Mouse (Mus musculus): Measurements from ENCODE around the gene Zfp456.
"Not testable (repeated sequence)": the region's sequence is repeated elsewhere in the genome, so short reads cannot be mapped to it uniquely, and the experiment has no call there.

The Zfp456 gene

DNA sequence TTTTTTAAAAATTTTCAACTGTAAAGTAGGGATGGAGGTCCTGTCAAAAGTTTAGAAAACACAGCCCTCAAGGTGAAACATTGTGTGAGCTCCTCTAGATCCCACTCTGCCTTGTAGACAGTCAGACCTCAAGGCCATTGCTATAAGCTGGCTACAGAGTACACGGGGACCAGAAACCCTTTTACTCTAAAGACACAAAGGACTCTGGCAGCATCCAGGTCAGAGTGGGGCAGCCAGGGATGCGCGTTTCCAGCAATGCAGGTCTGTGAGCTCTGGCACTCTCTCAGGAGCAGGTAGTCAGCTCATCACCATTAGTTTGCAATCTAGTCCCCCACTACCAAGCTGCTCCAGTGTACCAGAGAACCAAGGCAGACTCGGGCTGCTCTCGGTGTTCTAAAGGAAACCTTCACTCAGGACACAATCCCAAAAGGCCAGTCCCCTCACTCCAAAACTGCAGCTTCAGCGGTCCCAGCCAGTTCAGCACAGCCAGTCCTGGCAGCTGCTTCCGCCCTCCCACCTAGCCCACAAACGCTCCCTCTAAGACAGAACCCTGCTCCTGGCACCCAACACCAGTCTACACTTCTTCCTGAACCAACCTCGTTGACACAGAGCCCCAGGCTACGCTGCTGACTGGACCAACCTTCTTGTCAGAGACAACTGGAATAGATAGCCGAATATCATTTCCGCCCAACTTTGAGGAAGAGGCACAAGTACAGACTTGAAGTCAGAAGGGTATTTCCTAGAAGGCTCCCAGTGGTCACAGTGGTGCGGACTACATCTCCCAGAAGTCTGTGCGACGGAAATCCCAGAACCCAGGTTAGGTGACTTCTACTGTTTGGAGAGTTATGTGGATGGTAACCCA is at the start of gene Zfp456, which contains the start of gene Gm28041:
Gene Zfp456, minus strand, starts transcription at position 761 of the 862 bp plus-strand sequence.
Gene Gm28041, minus strand, starts transcription at position 684 of the 862 bp plus-strand sequence.
- not testable (repeated sequence) for DNase-seq (ENCODE audit: extremely low read depth, low read depth, low spot score)

DNA sequence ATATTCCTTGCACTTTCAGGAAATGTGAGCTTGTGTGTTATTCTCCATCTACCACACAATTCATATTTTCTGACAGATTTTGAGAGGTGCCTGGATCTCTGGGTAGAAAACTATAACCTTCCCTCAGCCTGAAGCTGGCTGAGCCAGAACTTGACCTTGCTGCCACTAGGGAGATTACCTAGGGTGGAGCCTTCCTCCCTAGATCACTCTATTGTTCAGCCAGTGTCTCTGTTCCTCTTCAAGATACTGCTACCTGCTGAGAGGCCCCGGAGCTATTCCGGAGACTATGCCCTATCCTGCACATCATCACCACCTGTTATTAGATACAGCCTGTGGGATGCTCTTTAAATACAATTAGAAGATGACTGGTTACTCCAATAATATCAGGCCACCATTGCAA is 46.9 kb upstream of the Zfp456 start:
- not testable (repeated sequence) for DNase-seq (ENCODE audit: extremely low read depth, low read depth, low spot score)

DNA sequence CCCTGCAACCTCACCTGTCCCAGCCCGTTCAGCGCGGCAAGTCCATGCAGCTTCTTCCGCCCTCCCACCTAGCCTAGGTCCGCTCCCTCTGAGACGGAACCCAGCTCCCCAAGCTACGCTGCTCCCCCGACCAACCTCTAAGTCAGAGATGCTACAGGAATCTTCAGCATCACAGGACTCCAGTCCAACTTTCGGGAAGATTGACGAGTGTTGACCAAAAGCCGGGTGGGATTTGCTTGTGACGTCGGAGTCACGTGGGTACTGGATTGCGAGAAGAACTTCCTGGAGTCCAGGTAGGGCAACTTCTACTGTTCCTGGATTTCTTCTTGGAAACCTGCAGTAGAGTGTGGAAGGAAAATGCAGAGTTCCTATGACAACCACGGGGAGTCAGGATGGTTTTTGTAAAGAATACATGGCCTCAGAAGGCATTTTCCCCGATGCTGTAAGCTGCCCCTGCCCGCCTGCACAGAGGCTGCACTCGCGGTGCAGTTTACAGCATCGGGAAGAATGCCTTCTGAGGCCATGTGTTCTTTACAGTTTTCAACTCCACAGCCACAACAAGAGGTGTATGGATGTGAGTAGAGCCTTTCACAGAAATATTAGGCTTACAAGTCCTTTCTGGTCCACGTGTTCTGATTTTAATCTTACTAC is 45.7 kb upstream of the Zfp456 start, which contains the start of gene Zfp459:
Gene Zfp459, minus strand, starts transcription at position 212 of the 651 bp plus-strand sequence.
- no peak for DNase-seq (ENCODE audit: extremely low read depth, low read depth, low spot score)

DNA sequence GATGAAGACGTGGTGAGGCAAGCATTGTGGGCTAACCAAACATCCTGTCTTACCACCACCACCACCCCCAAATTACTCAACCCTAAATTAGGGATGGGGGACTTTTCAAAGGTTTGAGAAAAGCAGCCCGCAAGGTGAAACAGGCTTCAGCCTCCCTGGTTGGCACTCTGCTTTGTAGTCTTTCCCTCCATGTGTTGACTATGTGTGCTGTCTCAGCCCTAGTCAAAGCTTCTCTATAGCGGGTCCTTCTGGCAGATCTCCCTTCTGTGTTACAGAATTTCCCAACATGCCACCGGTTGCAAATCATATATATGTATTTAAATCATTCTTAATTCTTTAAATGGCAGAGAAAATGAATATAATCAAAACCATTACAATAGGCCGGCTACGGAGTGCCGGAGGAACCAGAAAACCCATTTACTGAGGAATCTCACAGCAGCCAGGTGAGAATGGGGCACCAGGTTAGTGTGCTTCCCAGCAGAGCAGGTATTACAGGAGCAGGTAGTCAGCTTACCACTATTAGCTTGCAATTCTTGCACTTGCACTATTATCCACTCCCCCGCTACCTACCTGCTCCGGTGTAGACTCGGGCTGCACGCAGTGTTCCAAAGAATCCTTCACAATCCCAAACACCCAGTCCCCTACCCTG is 45.1 kb upstream of the Zfp456 start:
- no peak for DNase-seq (ENCODE audit: extremely low read depth, low read depth, low spot score)

- DNase-seq (ENCODE audit: extremely low read depth, low read depth, low spot score) = no peak
Measured at GRCm38 (mm10) chr13:67416811-67417210, 41.2 kb upstream of the Zfp456 start.

DNA sequence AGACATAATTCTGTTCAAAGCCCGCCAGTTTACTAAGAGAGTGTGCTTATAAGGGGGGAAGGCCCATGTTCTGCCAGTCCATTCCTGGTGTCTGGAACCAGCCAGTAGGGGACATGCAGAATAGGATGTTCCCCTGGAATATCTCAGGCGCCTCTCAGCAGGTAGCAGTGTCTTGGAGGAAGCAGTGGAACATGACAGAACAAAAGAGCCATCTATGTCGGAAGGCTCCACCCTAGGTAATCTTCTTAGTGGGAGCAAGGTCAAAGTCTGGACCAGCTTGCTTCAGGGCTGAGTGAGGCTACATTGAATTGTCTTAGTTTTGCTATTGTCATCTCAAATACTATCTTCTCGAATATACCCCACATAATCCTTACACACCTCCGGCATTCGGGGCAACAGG is 40.1 kb upstream of the Zfp456 start:
- DNase-seq (ENCODE audit: extremely low read depth, low read depth, low spot score) = no peak

DNA sequence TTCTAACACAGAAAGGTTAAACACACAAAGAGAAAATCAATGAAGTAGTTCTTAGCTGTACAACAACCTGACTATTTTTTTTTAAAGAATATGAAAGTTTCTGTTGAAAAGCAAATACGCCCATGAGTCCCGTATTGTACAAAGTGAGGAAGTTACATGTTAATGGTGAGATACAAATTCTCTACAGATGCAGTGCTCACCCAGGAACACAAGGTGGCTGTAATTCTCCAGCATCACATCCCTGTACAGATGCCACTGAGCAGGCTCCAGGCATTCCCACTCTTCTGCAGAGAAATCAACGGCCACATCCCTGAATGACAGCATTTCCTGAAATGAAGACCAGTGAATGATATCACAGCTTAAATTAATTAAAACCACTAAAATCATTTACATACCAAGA is 38.0 kb upstream of the Zfp456 start:
- not testable (repeated sequence) for DNase-seq (ENCODE audit: extremely low read depth, low read depth, low spot score)

DNA sequence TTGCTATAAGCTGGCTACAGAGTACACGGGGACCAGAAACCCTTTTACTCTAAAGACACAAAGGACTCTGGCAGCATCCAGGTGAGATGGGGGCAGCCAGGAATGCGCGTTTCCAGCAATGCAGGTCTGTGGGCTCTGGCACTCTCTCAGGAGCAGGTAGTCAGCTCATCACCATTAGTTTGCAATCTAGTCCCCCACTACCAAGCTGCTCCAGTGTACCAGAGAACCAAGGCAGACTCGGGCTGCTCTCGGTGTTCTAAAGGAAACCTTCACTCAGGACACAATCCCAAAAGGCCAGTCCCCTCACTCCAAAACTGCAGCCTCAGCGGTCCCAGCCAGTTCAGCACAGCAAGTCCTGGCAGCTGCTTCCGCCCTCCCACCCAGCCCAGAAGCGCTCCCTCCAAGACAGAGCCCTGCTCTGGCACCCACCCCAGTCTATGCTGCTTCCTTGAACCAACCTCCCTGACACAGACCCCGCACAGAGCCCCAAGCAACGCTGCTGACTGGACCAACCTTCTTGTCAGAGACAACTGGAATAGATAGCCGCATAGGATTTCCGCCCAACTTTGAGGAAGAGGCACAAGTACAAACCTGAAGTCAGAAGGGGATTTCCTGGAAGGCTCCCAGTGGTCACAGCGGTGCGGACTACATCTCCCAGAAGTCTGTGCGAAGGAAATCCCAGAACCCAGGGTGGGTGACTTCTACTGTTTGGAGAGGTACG is 23.7 kb upstream of the Zfp456 start, which contains the start of gene Zfp429:
Gene Zfp429, minus strand, starts transcription at position 637 of the 721 bp plus-strand sequence.
- DNase-seq (ENCODE audit: extremely low read depth, low read depth, low spot score) = not testable (repeated sequence)

DNA sequence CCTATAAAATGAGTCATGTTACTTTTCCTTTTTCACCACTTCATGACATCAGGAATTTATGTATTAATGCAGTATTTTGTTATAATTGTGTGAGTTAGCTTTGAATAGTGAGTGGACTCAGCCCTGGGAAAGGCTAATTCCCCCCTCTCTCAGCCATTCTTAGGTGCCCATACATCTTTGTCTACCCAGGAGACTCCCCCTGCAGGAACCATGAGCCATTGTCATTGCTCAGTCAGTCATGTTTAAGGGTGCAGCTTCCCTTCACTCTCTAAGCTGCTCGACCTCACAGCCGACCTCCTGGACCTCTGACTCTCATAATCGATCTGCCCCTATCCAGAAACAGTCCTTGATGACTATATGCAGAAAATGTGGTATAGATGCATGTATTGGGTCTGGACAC is 645 bp upstream of the Zfp456 start:
- not testable (repeated sequence) for DNase-seq (ENCODE audit: extremely low read depth, low read depth, low spot score)

DNA sequence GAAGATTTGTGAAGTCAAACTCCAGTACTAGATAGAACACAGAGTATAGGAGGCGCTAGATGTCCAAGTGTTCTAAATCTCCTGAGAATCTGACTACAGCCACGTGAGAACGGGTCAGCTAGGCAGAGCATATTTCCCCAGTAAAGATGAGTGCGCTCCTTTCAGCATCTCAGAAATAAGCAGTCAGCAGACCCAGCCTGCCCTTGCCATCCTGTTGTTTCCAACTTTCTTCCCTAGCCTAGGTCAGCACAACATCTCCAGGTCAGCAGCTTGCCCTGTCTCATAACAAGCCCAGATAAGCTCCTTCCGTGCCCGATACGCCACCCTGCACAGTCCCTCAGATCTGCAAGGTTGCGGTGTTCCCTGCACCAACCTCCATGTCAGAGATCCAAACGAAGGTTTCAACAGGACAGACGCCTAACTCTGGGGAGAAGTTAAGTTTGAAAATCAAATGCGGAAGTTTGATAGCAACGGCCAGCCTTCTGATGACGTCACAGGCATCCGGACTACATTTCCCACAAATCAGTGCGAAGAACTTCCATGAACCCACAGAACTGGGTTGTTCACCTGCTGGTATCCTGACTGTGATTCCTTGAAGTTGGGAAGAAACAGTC is 15.4 kb downstream of the Zfp456 start, which contains the start of the genes Gm28044 and Zfp953:
Gene Gm28044, minus strand, starts transcription at position 406 of the 614 bp plus-strand sequence.
Gene Zfp953, minus strand, starts transcription at position 475 of the 614 bp plus-strand sequence.
- peak; percentile 54 for DNase-seq (ENCODE audit: extremely low read depth, low read depth, low spot score)

- no peak for DNase-seq (ENCODE audit: extremely low read depth, low read depth, low spot score)
Measured at GRCm38 (mm10) chr13:67351854-67352253, 23.8 kb downstream of the Zfp456 start.

DNA sequence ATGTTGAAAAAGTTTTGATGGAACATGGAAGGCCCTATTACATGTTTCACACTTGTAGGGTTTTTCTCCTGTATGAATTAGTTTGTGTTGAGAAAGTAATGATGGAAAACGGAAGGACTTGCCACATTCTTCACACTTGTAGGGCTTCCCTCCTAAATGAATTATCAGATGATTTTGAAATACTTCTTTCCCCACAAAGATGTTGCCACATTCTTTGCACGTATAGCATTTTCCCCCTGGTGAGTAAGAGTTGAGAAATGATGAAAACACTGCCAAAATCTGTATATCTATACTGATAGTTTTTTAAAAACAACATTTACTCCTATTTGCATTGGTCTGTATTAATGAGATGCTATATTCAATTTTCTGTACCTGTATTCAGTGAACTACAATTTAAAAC is 32.2 kb downstream of the Zfp456 start:
- DNase-seq (ENCODE audit: extremely low read depth, low read depth, low spot score) = no peak

- no peak for DNase-seq (ENCODE audit: extremely low read depth, low read depth, low spot score)
Measured at GRCm38 (mm10) chr13:67332877-67333276, 42.7 kb downstream of the Zfp456 start.

- DNase-seq (ENCODE audit: extremely low read depth, low read depth, low spot score) = peak; percentile 45
Measured at GRCm38 (mm10) chr13:67332019-67332724, 43.4 kb downstream of the Zfp456 start, which contains the start of gene Zfp595. Zfp595 (minus strand) TSS chr13:67332570.
